Mouse (Mus musculus): ENCODE measurements around the gene Lce1m.

DNA sequence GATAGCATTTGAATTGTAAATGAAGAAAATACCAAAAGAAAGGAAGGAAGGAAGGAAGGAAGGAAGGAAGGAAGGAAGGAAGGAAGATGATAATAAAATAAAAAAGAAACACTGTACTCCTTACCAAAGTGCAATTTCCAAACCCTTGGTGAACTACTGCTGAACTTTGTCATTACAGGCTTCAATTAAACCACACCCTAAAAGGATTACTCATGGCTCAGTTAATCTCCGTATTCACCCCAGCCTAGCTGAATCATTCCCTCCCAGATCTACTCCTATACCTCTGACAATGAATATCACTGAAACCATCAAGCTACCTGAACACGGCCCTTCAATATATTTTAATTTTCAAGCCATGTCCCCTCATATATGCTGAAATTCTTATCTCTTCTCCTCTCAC is 40.4 kb downstream of the Lce1m start:
- no peak for TF ChIP-seq POLR2A (IDR thresholded peaks at IDR 0.05; ENCODE audit: low read depth, low read length)
- no peak for TF ChIP-seq CTCF (IDR thresholded peaks at IDR 0.05; ENCODE audit: extremely low read depth, insufficient read length, insufficient replicate concordance, low read depth, low read length)
